Mouse (Mus musculus): Measurements from ENCODE around the gene Fam131b.

Gene Fam131b

DNA sequence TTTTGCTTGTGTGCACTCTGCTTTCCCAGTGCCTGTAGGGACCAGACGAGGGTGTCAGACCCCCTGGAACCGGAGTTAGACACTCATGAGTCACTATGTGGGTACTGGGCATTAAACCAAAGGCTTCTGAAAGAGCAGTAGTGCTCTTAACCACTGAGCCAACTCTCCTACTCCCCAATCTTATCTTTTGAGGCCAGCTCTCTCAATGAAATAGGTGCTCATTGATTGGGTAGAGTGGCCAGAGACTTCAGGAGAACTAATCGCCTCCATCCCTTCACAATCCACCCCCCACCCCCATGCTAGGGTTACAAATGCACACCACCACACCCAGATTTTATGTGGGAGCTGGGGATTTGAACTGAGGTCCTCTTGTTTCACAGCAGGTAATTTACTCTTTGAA lies 4.3 kb upstream of the Fam131b start:
- DNase-seq (ENCODE audit: low read depth), result no peak

- DNase-seq (ENCODE audit: low read depth), result no peak
Measured at GRCm38 (mm10) chr6:42326509-42326908, 2.1 kb upstream of the Fam131b start.

DNA sequence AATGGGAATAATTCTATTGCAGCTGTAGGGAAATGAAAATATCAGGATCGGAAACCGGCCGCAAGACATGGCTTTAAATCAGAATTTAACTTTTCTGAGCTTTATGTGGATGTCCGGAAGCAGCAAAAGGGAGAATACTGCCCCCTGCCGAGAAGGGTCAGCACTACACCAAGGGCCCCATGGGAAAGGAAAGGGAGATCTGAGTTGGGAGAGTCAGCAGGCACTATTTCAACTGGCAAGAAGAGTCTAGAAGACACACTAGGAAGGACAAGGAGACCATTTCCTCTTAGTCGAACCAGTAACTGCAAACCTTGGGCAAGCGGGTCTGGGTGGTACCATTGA lies 796 bp upstream of the Fam131b start:
- peak; percentile 88 for DNase-seq (ENCODE audit: low read depth)

DNA sequence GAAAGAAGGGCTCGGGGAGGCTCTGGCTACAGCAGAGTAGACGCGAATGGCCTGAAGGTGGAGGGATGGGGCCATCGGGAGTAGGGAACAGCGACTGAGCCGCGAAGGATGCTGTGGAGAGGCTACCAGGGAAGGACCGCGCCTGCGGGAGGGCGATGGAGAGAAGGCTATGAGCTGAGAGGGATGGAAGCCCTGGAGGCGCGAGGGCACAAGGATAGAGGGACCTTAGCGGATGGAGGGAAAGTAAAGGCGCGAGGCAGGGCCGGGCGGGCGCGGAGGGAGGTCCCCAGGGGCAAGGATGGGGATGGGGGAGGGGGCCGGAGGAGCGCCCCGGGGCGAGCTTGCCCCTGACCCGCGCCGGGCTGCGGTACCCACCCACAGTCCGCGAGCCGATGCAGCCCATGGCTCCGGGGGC lies 369 bp downstream of the Fam131b start:
- peak; percentile 39 for DNase-seq (ENCODE audit: low read depth)

GRCm38 (mm10) chr6:42323371-42324066 lies 924 bp downstream of the Fam131b start:
- peak; percentile 12 for DNase-seq (ENCODE audit: low read depth)

GRCm38 (mm10) chr6:42318293-42318692 lies 6.2 kb downstream of the Fam131b start:
- DNase-seq (ENCODE audit: low read depth), result no peak

GRCm38 (mm10) chr6:42310427-42311053 lies 13.9 kb downstream of the Fam131b start:
- no peak for DNase-seq (ENCODE audit: low read depth)

DNA sequence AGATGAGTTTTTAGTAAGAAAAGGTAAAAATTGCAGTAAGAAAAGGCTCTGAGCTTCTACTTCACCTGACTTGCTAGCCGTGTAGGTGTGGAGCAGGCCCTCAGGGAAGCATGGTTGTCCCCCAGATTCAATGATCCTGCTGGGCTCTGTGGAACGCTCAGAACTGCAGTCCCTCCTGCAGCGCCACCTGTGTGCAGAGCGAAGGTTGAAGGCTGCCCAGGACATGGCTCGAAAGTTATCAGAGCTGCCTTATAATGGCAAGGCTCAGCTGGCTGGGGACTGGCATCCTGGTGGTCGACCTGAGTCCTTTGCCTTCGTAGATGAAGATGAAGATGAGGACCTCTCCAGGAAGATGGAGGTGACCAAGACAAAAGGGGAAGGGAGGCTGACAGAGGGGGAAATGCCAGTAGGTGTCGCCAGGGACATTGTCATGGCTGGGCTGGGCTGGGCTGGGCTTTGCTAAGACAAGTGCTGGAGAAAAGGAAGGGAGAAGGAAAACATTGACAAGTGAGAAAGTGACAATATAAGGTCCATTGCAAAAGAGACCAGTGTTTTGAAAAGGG lies 14.5 kb downstream of the Fam131b start:
- DNase-seq (ENCODE audit: low read depth), result no peak

DNA sequence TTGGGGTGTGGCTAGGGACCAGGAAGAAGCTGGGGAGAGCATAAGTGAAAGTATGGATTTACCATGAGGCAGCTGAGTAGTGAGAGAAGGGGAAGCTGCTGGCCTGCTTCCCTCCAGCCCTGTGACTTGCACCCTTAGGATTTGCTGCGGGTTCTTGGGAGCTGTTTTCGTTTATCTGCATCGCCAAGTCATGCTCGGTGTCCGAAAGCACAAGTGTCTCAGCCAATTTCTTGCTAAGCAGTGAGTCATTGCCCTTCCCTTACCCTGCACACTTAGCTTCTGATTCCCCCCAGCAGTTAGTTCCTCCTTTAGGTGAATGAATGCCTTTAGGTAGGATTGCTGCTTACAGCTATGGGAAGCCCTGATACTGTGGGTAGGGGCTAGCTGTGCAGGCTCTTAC lies 25.1 kb downstream of the Fam131b start:
- no peak for DNase-seq (ENCODE audit: low read depth)

DNA sequence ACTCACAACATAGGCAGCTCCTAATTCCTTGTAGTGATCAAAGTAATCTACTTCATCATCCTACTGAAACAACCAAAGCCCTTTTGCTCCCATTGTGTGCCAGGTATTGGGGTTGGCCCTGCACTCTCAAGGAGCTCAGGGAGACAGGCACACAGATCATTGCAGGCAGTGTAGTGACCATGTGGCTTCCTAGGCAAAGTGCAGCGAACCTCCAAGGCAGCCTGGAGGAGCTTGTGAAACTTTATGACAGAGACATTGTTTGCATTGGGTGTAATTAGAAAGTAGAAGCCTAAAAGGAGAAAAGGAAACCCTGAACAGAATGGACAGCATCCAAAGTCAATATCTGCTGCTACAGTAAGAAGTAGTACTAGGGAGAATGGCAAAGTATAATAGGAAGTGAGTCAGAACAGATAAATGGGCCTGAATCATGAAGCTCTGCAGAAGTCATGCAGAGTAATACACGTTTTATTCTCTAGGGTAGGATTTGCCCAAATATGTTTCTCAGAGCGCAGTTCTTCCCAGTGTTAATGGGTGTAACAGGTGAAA lies 28.8 kb downstream of the Fam131b start:
- DNase-seq (ENCODE audit: low read depth), result no peak

DNA sequence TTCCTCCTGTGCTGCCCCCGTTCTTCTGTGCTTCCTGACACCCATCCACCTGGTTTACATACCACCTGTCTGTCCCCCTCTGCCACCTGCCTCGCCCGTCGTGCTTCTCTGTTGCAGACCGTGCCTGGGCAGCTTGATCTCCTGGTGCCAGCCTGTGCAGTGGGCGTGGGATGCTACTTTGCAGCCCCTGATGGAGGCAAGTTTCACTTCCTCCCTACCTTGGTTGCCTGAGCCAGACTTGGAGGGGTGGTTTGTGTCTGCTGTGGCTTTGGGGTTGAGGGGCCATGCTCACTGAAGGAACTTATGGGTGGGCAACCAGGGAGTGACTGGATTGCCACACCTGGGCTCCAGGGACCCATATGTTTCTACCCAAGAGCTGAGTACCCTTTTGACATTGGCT lies 31.1 kb downstream of the Fam131b start:
- DNase-seq (ENCODE audit: low read depth), result no peak

DNA sequence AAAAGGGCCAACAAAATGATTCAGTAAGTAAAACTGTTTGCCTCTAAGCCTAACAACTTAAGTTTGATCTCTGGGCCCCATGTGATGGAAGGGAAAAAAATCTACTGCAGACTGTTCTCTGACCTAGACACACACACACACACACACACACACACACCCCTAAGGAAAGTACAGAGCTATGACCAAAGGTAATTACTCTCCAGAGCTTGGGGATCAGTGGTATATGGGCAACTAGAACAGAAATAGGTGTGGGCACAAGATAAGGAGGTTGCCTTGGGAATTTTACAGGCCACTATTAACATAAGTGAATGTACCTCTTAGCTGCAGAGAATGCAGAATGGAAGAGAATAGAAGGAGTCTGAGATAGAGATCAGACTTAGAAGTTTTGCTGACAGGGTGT lies 36.9 kb downstream of the Fam131b start:
- no peak for DNase-seq (ENCODE audit: low read depth)

GRCm38 (mm10) chr6:42286448-42286847 lies 38.0 kb downstream of the Fam131b start, which contains the start of gene Clcn1:
TSS of gene Clcn1 (plus strand) at chr6:42286685.
- DNase-seq (ENCODE audit: low read depth), result no peak

- DNase-seq (ENCODE audit: low read depth), result no peak
Measured at GRCm38 (mm10) chr6:42282865-42283528, 41.4 kb downstream of the Fam131b start.

- no peak for DNase-seq (ENCODE audit: low read depth)
Measured at GRCm38 (mm10) chr6:42276151-42276550, 48.3 kb downstream of the Fam131b start.

DNA sequence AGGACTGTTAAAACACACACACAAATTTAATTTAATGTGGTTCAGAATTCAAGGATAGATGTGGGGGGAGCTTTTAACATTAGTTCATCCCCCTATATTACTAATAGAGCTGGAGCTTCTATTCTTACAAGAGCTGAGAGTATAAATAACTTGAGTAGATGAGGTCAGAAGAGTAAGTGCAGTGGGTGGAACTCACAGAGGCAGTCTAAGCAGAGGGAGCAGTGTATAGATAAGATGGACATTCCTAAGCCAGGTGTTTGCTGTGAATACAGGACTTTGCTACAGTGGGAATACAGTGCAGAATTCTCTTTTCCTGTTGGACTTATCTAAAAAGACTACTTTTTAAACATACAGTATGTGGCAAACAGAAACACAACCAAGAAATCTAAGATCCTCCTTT lies 53.6 kb downstream of the Fam131b start:
- no peak for DNase-seq (ENCODE audit: low read depth)

- peak; percentile 81 for DNase-seq (ENCODE audit: low read depth)
Measured at GRCm38 (mm10) chr6:42265391-42266330, 58.8 kb downstream of the Fam131b start.
